Mouse (Mus musculus) liver, embryonic 11.5 days (tissue): ENCODE measurements at regions not wholly inside any gene's neighbourhood (a gene's known extent, or its start where the extent isn't known, plus 50 kb on each side); places are given as distances from the start of the nearest gene placed in this dataset.

ENCODE experiments used
- ATAC-seq: fragments of 200-750 bp; cut with Nextera tagmentation; replicated peaks from 2 replicates; pipeline ENCODE4 v1.8.0; 2017; ENCODE audit warnings: moderate number of reproducible peaks, mild to moderate bottlenecking, moderate TSS enrichment, moderate library complexity; ENCODE audit not compliant: low FRiP score
- DNase-seq: peaks from one replicate; pipeline ENCODE4 v3.0.0-alpha.2; 2017; ENCODE audit warnings: low spot score
- H3K27ac ChIP-seq: fragments of 300-500 bp; sonication (generic); 2 replicates; pipeline ENCODE4 v1.5.1; 2014; ENCODE audit warnings: mild to moderate bottlenecking, low read depth, low read length, control low read depth
- H3K27me3 ChIP-seq: fragments of 300-500 bp; sonication (generic); replicated peaks from 2 replicates; pipeline ENCODE4 v1.6.1; 2014; ENCODE audit warnings: low read length, mixed read lengths; ENCODE audit not compliant: control insufficient read depth, insufficient read depth
- H3K36me3 ChIP-seq: fragments of 300-500 bp; sonication (generic); 2 replicates; pipeline ENCODE4 v1.6.1; 2014; ENCODE audit warnings: mild to moderate bottlenecking, low read length, moderate library complexity, mixed read lengths; ENCODE audit not compliant: control insufficient read depth, insufficient read depth
- H3K4me1 ChIP-seq: fragments of 300-500 bp; sonication (generic); replicated peaks from 2 replicates; pipeline ENCODE4 v1.6.1; 2014; ENCODE audit warnings: low read length, mixed read lengths; ENCODE audit not compliant: control insufficient read depth, insufficient read depth
- H3K4me2 ChIP-seq: fragments of 300-500 bp; sonication (generic); 2 replicates; pipeline ENCODE4 v1.6.1; 2014; ENCODE audit warnings: mild to moderate bottlenecking, control low read depth, moderate library complexity
- H3K4me3 ChIP-seq: fragments of 300-500 bp; sonication (generic); 2 replicates; pipeline ENCODE4 v1.5.1; 2014; ENCODE audit warnings: low read depth, low read length, control low read depth
- H3K9ac ChIP-seq: fragments of 300-500 bp; sonication (generic); 2 replicates; pipeline ENCODE4 v1.6.1; 2014; ENCODE audit warnings: low read depth, low read length, control low read depth
- H3K9me3 ChIP-seq: fragments of 300-500 bp; sonication (generic); 2 replicates; pipeline ENCODE4 v1.6.1; 2016; ENCODE audit warnings: low read length, inconsistent platforms, mixed read lengths; ENCODE audit not compliant: control insufficient read depth
- WGBS: fragments of 180-500 bp; shearing (Covaris S2); extraction: QIAGEN DNeasy Blood & Tissue Kit; methylation state at CpG from one replicate; pipeline ENCODE4 v1.1.7; 2014; 5-methylcytosine and 5-hydroxymethylcytosine counted together

DNA sequence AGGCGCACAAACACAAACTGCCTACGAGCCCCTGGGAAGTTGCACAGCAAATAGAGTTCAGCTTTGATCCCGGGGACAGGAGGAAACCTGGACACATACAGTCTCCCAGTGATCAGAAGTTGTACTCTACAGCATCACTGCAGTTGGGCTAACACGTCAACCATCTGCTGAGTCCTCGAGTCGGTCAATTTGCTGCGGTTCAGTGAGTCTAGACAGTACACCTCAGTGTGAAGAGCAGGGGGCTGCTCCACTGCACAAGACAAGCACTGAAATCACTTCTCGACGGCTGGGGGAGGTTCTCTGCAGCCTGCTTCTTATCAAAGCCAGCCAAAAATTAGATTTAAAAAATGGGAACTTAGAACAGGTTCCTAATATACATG, 78.4 kb upstream of the Aco1 start:
- DNase-seq (no peak), ATAC-seq (no peak)
- H3K36me3 ChIP-seq, result no peaks in the 10 kb centered on the region
- H3K9ac ChIP-seq, result no peak overlapping the region
- H3K4me1 ChIP-seq, result no peaks in the 10 kb centered on the region
- no peaks in the 10 kb centered on the region for H3K9me3 ChIP-seq
- H3K4me2 ChIP-seq, result no peak overlapping the region
- no peaks in the 10 kb centered on the region for H3K27me3 ChIP-seq
- no peak overlapping the region for H3K4me3 ChIP-seq
- no peak overlapping the region for H3K27ac ChIP-seq
- WGBS, result 83% methylated on average over 9 of the region's 9 CpGs

GRCm38 (mm10) chr4:40070959-40071634, 71.8 kb upstream of the Aco1 start:
- ATAC-seq (no peak), DNase-seq (no peak)
- Histone ChIP-seq H3K9me3 (no peaks in the 10 kb centered on the region), H3K4me3 (no peak overlapping the region), H3K4me2 (no peak overlapping the region), H3K4me1 (no peaks in the 10 kb centered on the region), H3K36me3 (no peaks in the 10 kb centered on the region), H3K9ac (no peak overlapping the region), H3K27me3 (no peaks in the 10 kb centered on the region), H3K27ac (no peak overlapping the region)
- WGBS, result 67% methylated on average over 4 of the region's 4 CpGs

DNA sequence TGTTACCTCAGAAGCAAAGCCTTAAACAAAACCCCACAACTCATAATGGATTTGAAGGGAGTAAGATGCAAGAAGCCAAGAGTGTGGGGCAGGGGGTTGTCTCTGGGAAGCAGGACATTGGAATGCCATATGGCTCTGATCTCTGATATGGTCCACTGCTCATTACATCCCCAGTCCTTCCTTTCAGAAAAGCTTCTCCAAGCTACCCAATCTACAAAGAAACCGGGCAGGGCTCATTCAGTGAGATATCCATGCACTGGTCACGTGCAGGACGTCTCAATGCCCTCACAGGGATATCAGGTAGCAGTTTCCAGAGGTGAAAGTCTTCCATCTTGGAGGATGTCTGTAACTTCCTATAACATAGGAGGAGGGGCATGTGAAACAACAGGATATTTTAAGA, 61.8 kb upstream of the Aco1 start:
- Histone ChIP-seq H3K27me3 (no peaks in the 10 kb centered on the region), H3K36me3 (no peaks in the 10 kb centered on the region), H3K4me2 (no peak overlapping the region), H3K4me1 (no peaks in the 10 kb centered on the region), H3K9me3 (no peaks in the 10 kb centered on the region), H3K4me3 (no peak overlapping the region), H3K27ac (no peak overlapping the region), H3K9ac (no peak overlapping the region)
- 69% methylated on average over 3 of the region's 3 CpGs for WGBS
- DNase-seq, result no peak
- ATAC-seq, result no peak

DNA sequence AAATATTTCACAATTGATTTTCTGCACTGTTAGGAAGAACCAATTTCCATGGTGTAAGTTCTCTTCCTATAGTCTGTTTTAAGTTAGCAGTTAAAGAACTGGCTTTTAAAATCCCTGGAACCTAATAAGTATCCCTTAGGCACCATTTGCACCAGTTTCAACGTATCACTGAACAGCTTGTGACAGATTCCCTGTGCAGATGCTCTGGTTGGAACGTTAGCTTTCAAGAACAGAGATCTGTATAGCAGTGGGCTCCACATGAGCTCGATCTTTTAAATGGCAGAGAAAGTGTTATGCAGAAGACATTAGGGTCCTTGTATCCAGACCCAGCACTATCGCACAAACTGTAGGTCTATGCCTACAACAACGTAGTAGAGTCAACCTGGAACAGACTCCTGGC, 52.6 kb upstream of the Aco1 start:
- ATAC-seq (no peak), DNase-seq (no peak)
- H3K9me3 ChIP-seq, result no peaks in the 10 kb centered on the region
- no peak overlapping the region for H3K27ac ChIP-seq
- 81% methylated on average over 5 of the region's 5 CpGs for WGBS
- H3K4me1 ChIP-seq, result no peaks in the 10 kb centered on the region
- no peak overlapping the region for H3K4me3 ChIP-seq
- H3K9ac ChIP-seq, result no peak overlapping the region
- no peak overlapping the region for H3K4me2 ChIP-seq
- no peaks in the 10 kb centered on the region for H3K36me3 ChIP-seq
- no peaks in the 10 kb centered on the region for H3K27me3 ChIP-seq
